Mouse (Mus musculus) liver, embryonic 14.5 days (tissue): ENCODE measurements around the gene Aamp.

Experiments
- CTCF ChIP-seq: IDR thresholded peaks from 2 replicates; pipeline ENCODE4 v1.5.1; 2016; ENCODE audit warnings: antibody characterized with exemption, low read depth, control low read depth
- EP300 ChIP-seq: IDR thresholded peaks from 2 replicates; pipeline ENCODE4 v1.6.1; 2016; ENCODE audit warnings: antibody characterized with exemption, low read depth

DNA sequence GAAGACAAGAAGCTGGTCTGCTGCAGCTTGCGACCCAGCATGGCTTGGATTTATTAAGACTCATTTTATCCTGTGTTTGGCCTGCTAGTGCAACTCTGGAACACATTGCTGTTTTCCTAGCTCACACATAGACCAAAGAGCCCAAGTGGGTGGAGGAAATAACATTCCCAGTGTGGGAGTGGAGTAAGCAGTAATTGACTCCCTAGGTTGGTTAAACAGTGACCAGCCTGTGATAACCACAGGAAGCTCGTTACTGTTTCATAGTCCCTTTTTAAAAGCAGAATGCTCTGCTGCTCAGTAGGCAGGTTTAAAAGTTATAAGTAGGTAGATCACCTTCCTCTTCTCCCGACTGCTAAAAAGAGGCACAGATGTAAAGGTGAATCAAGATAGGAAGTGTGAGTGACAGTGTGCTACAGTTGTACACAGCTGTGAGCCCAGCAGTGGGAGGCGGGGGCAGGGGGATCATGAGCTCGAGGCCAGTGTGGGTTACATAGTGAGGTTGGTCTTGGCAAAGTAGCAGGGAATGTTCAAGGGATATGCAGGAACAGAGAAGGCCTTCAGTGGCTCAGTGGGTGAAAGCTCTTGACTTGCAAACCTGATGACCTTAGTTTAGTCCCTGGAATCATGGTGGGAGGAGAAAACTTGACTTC lies 35.1 kb downstream of the Aamp start:
- no peak for TF ChIP-seq CTCF
- no peak for TF ChIP-seq EP300
